Mouse (Mus musculus) midbrain, postnatal 0 days (tissue): Measurements from ENCODE around the gene Plcb1. TPM values are rescaled to one million over a fixed set of nuclear protein-coding genes. Genes with fewer than 3 reads are reported as not detected.

Experiments
- ATAC-seq: fragments of 200-750 bp; cut with Nextera tagmentation; 2 replicates; pipeline ENCODE4 v1.8.0; 2017; ENCODE audit warnings: moderate number of reproducible peaks, mild to moderate bottlenecking, moderate TSS enrichment, moderate library complexity; ENCODE audit not compliant: low FRiP score
- DNase-seq: peaks from one replicate; pipeline ENCODE4 v3.0.0-alpha.2; 2015; ENCODE audit warnings: low spot score
- H3K27ac ChIP-seq: fragments of 300-500 bp; sonication (generic); 2 replicates; pipeline ENCODE4 v1.5.1; 2014; ENCODE audit warnings: low read depth, mild to moderate bottlenecking, low read length, mixed read lengths
- H3K27me3 ChIP-seq: fragments of 300-500 bp; sonication (generic); 2 replicates; pipeline ENCODE4 v1.6.1; 2014; ENCODE audit warnings: low read length, control low read depth, mixed read lengths; ENCODE audit not compliant: insufficient read depth
- H3K36me3 ChIP-seq: fragments of 300-500 bp; sonication (generic); 2 replicates; pipeline ENCODE4 v1.6.1; 2014; ENCODE audit warnings: low read length, control low read depth, mixed read lengths; ENCODE audit not compliant: insufficient read depth
- H3K4me1 ChIP-seq: fragments of 300-500 bp; sonication (generic); 2 replicates; pipeline ENCODE4 v1.6.1; 2014; ENCODE audit warnings: mild to moderate bottlenecking, control low read depth, antibody characterized with exemption, low read length, mixed read lengths; ENCODE audit not compliant: insufficient read depth
- H3K4me2 ChIP-seq: fragments of 300-500 bp; sonication (generic); 2 replicates; pipeline ENCODE4 v1.6.1; 2014; ENCODE audit warnings: low read depth, mild to moderate bottlenecking, low read length, mixed read lengths; ENCODE audit not compliant: poor library complexity, severe bottlenecking
- H3K4me3 ChIP-seq: fragments of 300-500 bp; sonication (generic); 2 replicates; pipeline ENCODE4 v1.5.1; 2014; ENCODE audit warnings: low read depth, mild to moderate bottlenecking, low read length, moderate library complexity
- H3K9ac ChIP-seq: fragments of 300-500 bp; sonication (generic); replicated peaks from 2 replicates; pipeline ENCODE4 v1.6.1; 2014; ENCODE audit warnings: mild to moderate bottlenecking, low read length, moderate library complexity, mixed read lengths; ENCODE audit not compliant: poor library complexity, severe bottlenecking
- H3K9me3 ChIP-seq: fragments of 300-500 bp; sonication (generic); 2 replicates; pipeline ENCODE4 v1.6.1; 2016; ENCODE audit warnings: low read length, control low read depth
- CTCF ChIP-seq: IDR thresholded peaks from 2 replicates; pipeline ENCODE4 v1.5.1; 2016; ENCODE audit warnings: antibody characterized with exemption, mild to moderate bottlenecking
- WGBS: fragments of 180-500 bp; shearing (Covaris S2); extraction: QIAGEN DNeasy Blood & Tissue Kit; methylation state at CpG from one replicate; pipeline ENCODE4 v1.1.7; 2014; 5-methylcytosine and 5-hydroxymethylcytosine counted together
- polyA plus RNA-seq: library from polyadenylated mRNA; unstranded; fragments of >200 nt; fragmentation: Nextera tagmentation; extraction: Ambion mirVana; gene quantifications from 2 replicates; pipeline ENCODE4 v1.2.1, GENCODE M21; 2015
- total RNA-seq: library from RNA; depleted of rRNA; stranded (reverse); fragments of >200 nt; gene quantifications from 2 replicates; pipeline ENCODE4 v1.2.3, GENCODE M21; 2014

Gene Plcb1
- total and polyA plus RNA-seq, 2 experiments from 2014 or later = 36.1 to 59.0 TPM

DNA sequence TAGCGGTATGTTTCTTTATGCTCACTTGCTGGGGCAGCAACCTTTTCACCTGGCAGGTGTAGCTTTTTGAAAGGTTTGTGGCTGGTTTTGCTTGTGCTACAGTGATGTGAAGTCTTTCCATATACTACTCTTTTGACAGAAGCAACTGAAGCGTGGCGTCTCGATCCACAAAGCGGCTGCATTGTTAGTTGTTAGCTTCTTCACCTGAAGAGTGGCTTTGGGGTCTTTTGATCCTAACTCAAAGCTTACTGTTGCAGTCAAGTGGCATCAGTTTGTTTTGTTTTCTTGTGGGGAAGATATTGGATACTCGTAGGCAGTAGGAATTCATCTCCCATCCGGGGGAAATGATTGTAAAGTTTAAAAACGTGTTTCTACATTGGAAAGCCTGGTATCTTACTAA, 160.5 kb downstream of the Plcb1 start:
- Histone ChIP-seq H3K4me1 (no peaks in the 10 kb centered on the region), H3K4me3 (no peak overlapping the region), H3K27me3 (no peaks in the 10 kb centered on the region), H3K27ac (no peak overlapping the region), H3K9ac (no peak overlapping the region), H3K9me3 (no peaks in the 10 kb centered on the region), H3K4me2 (no peak overlapping the region), H3K36me3 (no peaks in the 10 kb centered on the region)
- no peak for TF ChIP-seq CTCF
- 80% methylated on average over 8 of the region's 8 CpGs for WGBS
- no peak for DNase-seq
- no peak for ATAC-seq

DNA sequence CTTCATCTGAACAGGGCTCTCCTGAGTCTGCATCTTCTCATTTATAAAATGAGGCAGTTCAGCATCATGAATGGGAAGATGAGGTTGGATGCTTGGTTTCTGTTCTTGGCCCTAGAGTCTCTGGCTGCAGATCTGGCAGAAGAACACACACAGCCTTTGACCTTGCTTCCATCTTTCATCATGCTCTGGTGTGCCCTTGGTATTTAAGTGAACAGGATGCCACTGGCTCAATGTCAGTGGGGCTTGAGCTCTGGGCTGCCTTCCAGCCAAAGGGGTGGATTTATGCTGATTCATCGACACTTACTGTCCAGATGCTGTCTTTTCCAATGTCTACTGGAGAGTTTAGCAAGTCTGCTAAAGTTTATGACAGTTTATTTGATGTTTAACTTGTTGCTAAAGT, 161.0 kb downstream of the Plcb1 start:
- no peak for DNase-seq
- Histone ChIP-seq H3K27me3 (no peaks in the 10 kb centered on the region), H3K27ac (no peak overlapping the region), H3K4me1 (no peaks in the 10 kb centered on the region), H3K36me3 (no peaks in the 10 kb centered on the region), H3K4me2 (no peak overlapping the region), H3K9ac (no peak overlapping the region), H3K9me3 (no peaks in the 10 kb centered on the region), H3K4me3 (no peak overlapping the region)
- no peak for ATAC-seq
- WGBS = 74% methylated on average over 1 of the region's 1 CpGs
- TF ChIP-seq CTCF = no peak

DNA sequence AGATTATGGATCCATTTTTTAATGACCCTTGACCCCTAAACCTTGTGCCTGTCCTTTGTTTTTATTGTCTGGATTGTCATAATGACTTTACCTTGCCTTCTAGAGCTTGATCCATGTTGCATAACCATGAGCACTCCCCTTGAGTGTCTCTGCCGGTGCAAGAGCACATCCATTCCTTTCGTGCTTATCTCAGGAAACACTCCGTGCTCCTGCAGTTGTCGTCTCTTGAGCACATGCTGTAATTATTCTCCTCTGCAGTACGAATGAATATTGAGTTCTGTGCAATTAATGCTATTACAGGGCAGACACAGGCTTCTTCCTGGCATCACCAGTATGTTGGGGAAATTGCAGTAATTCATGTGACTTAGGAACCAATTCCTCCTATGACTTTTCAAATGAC, 166.2 kb downstream of the Plcb1 start:
- H3K4me3 ChIP-seq = no peak overlapping the region
- H3K4me1 ChIP-seq = no peaks in the 10 kb centered on the region
- no peak overlapping the region for H3K9ac ChIP-seq
- no peaks in the 10 kb centered on the region for H3K36me3 ChIP-seq
- ATAC-seq (no peak), DNase-seq (no peak)
- no peak for TF ChIP-seq CTCF
- 66% methylated on average over 5 of the region's 5 CpGs for WGBS
- no peaks in the 10 kb centered on the region for H3K27me3 ChIP-seq
- H3K27ac ChIP-seq = no peak overlapping the region
- H3K9me3 ChIP-seq = no peaks in the 10 kb centered on the region
- H3K4me2 ChIP-seq = no peak overlapping the region

DNA sequence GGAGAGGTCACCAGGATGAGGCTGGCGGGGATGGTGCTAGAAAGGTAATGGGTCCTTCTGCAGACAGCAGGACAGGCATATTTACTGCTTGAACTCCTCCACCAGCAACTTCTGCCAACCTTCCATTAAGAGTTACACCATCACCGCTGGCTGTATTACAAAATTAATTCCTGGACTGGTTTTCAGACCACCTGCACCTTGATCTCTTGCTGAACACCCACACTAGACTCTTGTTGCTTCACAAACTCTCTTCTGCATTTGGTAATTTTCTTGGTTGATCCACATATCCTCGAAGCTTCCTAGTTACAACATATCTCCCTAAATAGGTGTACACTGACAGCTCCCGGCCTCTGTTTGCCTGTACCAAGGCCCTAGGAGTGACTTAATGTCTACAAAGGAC, 170.6 kb downstream of the Plcb1 start:
- WGBS = 94% methylated on average over 4 of the region's 4 CpGs

DNA sequence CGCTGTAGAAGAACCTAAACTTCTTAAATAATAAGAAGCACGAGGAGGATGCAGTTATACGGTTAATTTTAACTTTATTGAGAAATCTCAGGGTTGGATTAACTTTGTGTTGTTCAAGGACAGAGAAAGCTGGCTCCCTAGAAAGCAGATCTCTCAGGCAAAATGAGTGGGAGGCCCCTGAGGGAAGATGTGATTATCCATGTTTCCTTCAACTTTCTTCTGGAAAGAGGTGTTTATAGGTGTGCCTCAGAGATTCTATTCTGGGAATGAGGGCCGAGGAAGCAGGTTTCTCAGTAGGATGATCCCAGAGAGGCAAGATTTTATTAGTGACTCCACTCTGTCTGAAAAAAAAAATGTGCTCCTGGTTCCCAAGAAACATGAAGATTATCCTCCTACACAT, 180.3 kb downstream of the Plcb1 start:
- no peaks in the 10 kb centered on the region for H3K4me1 ChIP-seq
- 77% methylated on average over 4 of the region's 4 CpGs for WGBS
- ATAC-seq (no peak), DNase-seq (no peak)
- no peak overlapping the region for H3K9ac ChIP-seq
- H3K36me3 ChIP-seq = no peaks in the 10 kb centered on the region
- H3K27me3 ChIP-seq = no peaks in the 10 kb centered on the region
- TF ChIP-seq CTCF = no peak
- no peak overlapping the region for H3K4me2 ChIP-seq
- no peaks in the 10 kb centered on the region for H3K9me3 ChIP-seq
- H3K27ac ChIP-seq = no peak overlapping the region
- H3K4me3 ChIP-seq = no peak overlapping the region

More for the DNA sequence above, 170.6 kb downstream of the Plcb1 start:
- Histone ChIP-seq H3K9ac (no peak overlapping the region), H3K4me1 (no peaks in the 10 kb centered on the region), H3K4me2 (no peak overlapping the region), H3K9me3 (no peaks in the 10 kb centered on the region), H3K27me3 (no peaks in the 10 kb centered on the region), H3K4me3 (no peak overlapping the region), H3K27ac (no peak overlapping the region), H3K36me3 (no peaks in the 10 kb centered on the region)
- no peak for TF ChIP-seq CTCF
- no peak for DNase-seq
- no peak for ATAC-seq

DNA sequence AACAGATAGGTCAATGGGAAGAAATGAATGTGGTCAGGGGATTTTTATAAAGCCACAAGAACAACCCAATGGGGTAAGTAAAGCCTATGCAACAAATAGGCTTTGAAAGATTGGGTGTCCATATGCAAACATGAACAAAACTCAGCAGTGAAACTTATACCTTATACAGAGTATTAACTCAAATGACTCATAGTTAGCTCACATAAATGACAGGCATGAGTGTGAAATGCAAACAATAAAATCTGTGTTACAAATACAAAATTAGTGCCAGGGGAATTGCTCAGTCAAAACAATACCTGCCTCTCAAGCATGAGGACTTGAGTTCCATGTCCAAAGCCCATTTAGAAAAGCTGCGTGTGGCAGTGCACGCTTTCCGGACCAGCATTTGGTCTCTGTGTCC, 182.5 kb downstream of the Plcb1 start:
- Histone ChIP-seq H3K4me3 (no peak overlapping the region), H3K27ac (no peak overlapping the region), H3K4me2 (no peak overlapping the region), H3K36me3 (no peaks in the 10 kb centered on the region), H3K4me1 (no peaks in the 10 kb centered on the region), H3K27me3 (no peaks in the 10 kb centered on the region), H3K9ac (no peak overlapping the region), H3K9me3 (no peaks in the 10 kb centered on the region)
- 91% methylated on average over 3 of the region's 3 CpGs for WGBS
- TF ChIP-seq CTCF = no peak
- ATAC-seq (no peak), DNase-seq (no peak)

DNA sequence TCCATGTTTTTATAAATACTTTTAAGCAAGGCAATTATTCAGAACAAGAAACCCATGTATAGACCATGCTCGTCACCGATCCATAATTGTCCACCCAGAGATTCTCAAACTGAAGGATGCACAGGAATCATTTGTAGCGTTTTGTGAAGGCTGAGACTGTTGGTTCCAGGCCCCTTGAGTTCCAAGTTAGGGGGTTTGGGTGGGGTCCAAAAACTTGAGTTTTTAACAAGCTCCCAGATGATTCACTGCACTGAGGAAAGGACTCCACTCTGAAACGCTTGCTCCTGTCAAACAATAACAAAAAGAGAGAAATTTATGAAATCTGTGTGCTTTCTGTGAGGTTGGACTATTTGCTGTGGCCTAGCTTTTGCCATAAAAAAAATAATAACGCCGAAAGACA, 186.5 kb downstream of the Plcb1 start:
- Histone ChIP-seq H3K4me2 (no peak overlapping the region), H3K9ac (no peak overlapping the region), H3K36me3 (no peaks in the 10 kb centered on the region), H3K9me3 (no peaks in the 10 kb centered on the region), H3K4me3 (no peak overlapping the region), H3K4me1 (peaks cover 4% of the 10 kb centered on the region; the same call in 1 of the 2 replicates), H3K27ac (no peak overlapping the region), H3K27me3 (no peaks in the 10 kb centered on the region)
- WGBS = 87% methylated on average over 6 of the region's 6 CpGs
- TF ChIP-seq CTCF = no peak
- DNase-seq (no peak), ATAC-seq (no peak)
